16 mouse cellular contexts compared by ENCODE assay signal in genomic region chr12:103408144-103408543, GRCm38 (mm10). TPM values are rescaled to one million over a fixed set of nuclear protein-coding genes. Genes with fewer than 3 reads are reported as not detected.
DNase-seq lines count a peak whose midpoint lies in the region; ATAC-seq lines count a peak whose summit lies in the region.
"Had no signal": no experiment of that assay in that cellular context is flagged by ENCODE, and none has a peak within 500 bp of the region (broad histone marks: within the 10 kb centered on the region; RNA-seq: fewer than 3 reads in every experiment).

No protein-coding gene starts in this region.

- intact Hi-C loops in left cerebral cortex, postnatal 36 days (cut with DNase I), result no loop called here
- intact Hi-C loops in heart, postnatal 14 days (cut with DNase I), result no loop called here

- DNase-seq in cerebellum, adult 11 months, result peak; percentile 35
- DNase-seq in cerebellum, postnatal 4 days (ENCODE audit: low spot score in 2 of 2), result no peak
- DNase-seq in left cerebral cortex, postnatal 36 days (ENCODE audit: low spot score in 2 of 2), result peak; percentile 67 to 78
- DNase-seq in left cerebral cortex, adult 11 months (ENCODE audit: low spot score), result no peak
- peak; percentile 65 to 75 for DNase-seq in frontal cortex, postnatal 36 days (ENCODE audit: low spot score in 2 of 2)
- DNase-seq in T-cell, adult 2 months (ENCODE audit: low spot score), result no peak
- no peak for DNase-seq in heart, postnatal 14 days
- DNase-seq: adrenal gland, adult 2 months; forebrain, postnatal 0 days; gastrocnemius, postnatal 36 days; heart, postnatal 10 days; midbrain, embryonic 14.5 days; thymus, postnatal 25 days had no signal

- ATAC-seq in granulocyte monocyte progenitor cell, adult 5-6 weeks (replicated peaks; ENCODE audit: poor library complexity, severe bottlenecking), result no peak
- ATAC-seq: forebrain, postnatal 0 days; intestine, embryonic 15.5 days; liver, embryonic 12.5 days had no signal

RNA-seq across cellular contexts. Expression of gene 9330161L09Rik, which starts 0.5 kb away (rescaled TPM):
- total RNA-seq in left cerebral cortex, postnatal 36 days (2021), result 1 to 10 TPM; 2.1 to 2.8 TPM
- total RNA-seq in granulocyte monocyte progenitor cell, adult 5-6 weeks (2014; fragmentation: Nextera tagmentation), result 1.3 and 5.6 TPM in 2 replicates
- total RNA-seq in granulocyte monocyte progenitor cell, adult 5-6 weeks (2017), result 0.31 and 0.52 TPM in 2 replicates
- total RNA-seq in heart, postnatal 14 days (2021), result 1 to 10 TPM in 1 of 2 experiments, under 1 TPM in 1; 0.48 to 1.3 TPM

RNA-seq across cellular contexts. Expression of gene Ddx24, which starts 17.5 kb away (rescaled TPM):
- total RNA-seq in left cerebral cortex, postnatal 36 days (2021), result 100 to 1,000 TPM; 209 to 229 TPM
- total RNA-seq in granulocyte monocyte progenitor cell, adult 5-6 weeks (2014; fragmentation: Nextera tagmentation), result 54.0 and 66.7 TPM in 2 replicates
- total RNA-seq in granulocyte monocyte progenitor cell, adult 5-6 weeks (2017), result 91.4 and 103 TPM in 2 replicates
- 10 to 100 TPM; 78.8 to 86.6 TPM for total RNA-seq in heart, postnatal 14 days (2021)

RNA-seq across cellular contexts. Expression of gene Otub2, which starts 19.7 kb away (rescaled TPM):
- total RNA-seq in left cerebral cortex, postnatal 36 days (2021), result 10 to 100 TPM; 31.1 to 38.6 TPM
- 0.56 and 0.66 TPM in 2 replicates for total RNA-seq in granulocyte monocyte progenitor cell, adult 5-6 weeks (2014; fragmentation: Nextera tagmentation)
- total RNA-seq in granulocyte monocyte progenitor cell, adult 5-6 weeks (2017), result 0.67 and 0.78 TPM in 2 replicates
- total RNA-seq in heart, postnatal 14 days (2021), result 1 to 10 TPM; 3.6 to 4.0 TPM

RNA-seq across cellular contexts. Expression of gene Ifi27, which starts 25.9 kb away (rescaled TPM):
- total RNA-seq in left cerebral cortex, postnatal 36 days (2021), result 10 to 100 TPM; 59.2 to 69.4 TPM
- 57.2 and 75.3 TPM in 2 replicates for total RNA-seq in granulocyte monocyte progenitor cell, adult 5-6 weeks (2014; fragmentation: Nextera tagmentation)
- 24.0 and 53.0 TPM in 2 replicates for total RNA-seq in granulocyte monocyte progenitor cell, adult 5-6 weeks (2017)
- 10 to 100 TPM; 49.7 to 84.1 TPM for total RNA-seq in heart, postnatal 14 days (2021)

RNA-seq across cellular contexts. Expression of gene Ifi27l2a, which starts 35.3 kb away (rescaled TPM):
- total RNA-seq in left cerebral cortex, postnatal 36 days (2021), result 1 to 10 TPM; 1.1 to 4.1 TPM
- 1.3 and 8.9 TPM in 2 replicates for total RNA-seq in granulocyte monocyte progenitor cell, adult 5-6 weeks (2014; fragmentation: Nextera tagmentation)
- 3.5 and 4.0 TPM in 2 replicates for total RNA-seq in granulocyte monocyte progenitor cell, adult 5-6 weeks (2017)
- 10 to 100 TPM in 1 of 2 experiments, 1 to 10 TPM in 1; 9.1 to 15.7 TPM for total RNA-seq in heart, postnatal 14 days (2021)

Comparison
In these comparisons a context has a peak if more than half of its experiments do, and no peak if none do; other contexts are left out.
1. DNase-seq: peak in cerebellum, adult 11 months (single experiment), left cerebral cortex, postnatal 36 days (2 of 2) and frontal cortex, postnatal 36 days (2 of 2); none in cerebellum, postnatal 4 days (0 of 2), left cerebral cortex, adult 11 months (single experiment), T-cell, adult 2 months (single experiment) and heart, postnatal 14 days (0 of 2).
2. RNA of gene Otub2, which starts 19.7 kb away (total RNA-seq): 31.1 to 38.6 TPM in left cerebral cortex, postnatal 36 days; 3.6 to 4.0 TPM in heart, postnatal 14 days and 0.56 to 0.78 TPM in granulocyte monocyte progenitor cell, adult 5-6 weeks; every median in the first group is over 4 times any median in the second.